Mouse (Mus musculus): ENCODE measurements around the gene Lef1.

The Lef1 gene

DNA sequence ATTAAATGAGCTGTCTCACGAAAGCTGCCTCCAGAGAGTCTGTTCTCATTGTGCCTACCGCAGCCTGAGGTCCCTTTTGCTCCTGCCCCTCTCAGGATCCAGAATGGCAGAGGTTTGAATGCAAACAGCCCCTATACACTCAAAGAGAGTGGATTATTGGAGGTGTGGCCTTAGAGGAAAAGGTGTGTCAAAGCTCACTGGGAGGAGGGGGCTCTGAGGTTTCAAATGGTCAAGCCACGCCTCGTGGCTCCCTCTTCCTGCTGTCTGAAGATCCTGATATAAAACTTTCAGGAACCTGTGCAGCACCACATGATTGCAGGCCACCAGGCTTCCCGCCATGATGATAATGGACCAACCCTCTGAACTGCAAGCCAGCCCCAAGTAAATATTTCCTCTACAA, 137.6 kb downstream of the Lef1 start:
- DNase-seq (ENCODE audit: low read depth, low spot score) = no peak

- DNase-seq (ENCODE audit: low read depth, low spot score) = no peak
Observed at GRCm38 (mm10) chr3:131248444-131248843, 138.2 kb downstream of the Lef1 start.

- no peak for DNase-seq (ENCODE audit: low read depth, low spot score)
Observed at GRCm38 (mm10) chr3:131250283-131250682, 140.0 kb downstream of the Lef1 start.

GRCm38 (mm10) chr3:131250978-131251377, 140.7 kb downstream of the Lef1 start:
- no peak for DNase-seq (ENCODE audit: low read depth, low spot score)

- no peak for DNase-seq (ENCODE audit: low read depth, low spot score)
Observed at GRCm38 (mm10) chr3:131251601-131252000, 141.3 kb downstream of the Lef1 start.

DNA sequence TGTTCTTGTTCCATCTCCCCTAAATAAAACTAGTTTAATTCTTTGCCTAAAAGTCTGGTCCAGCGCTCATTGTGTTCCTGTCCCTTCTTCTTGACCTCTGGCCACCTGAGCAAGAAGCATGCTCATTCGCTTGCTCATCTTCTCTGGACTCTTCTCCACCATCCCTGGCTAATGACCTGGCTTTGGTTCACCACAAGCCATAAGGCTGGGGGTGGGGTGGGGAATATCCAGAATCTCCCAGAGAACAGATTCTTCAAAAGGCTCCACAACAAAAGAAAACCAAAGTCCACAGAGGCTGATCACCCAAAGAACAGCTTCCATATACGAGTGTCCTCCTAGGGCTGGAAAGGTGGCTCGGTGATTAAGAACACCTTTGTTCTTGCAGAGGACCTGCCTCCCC, 144.7 kb downstream of the Lef1 start:
- DNase-seq (ENCODE audit: low read depth, low spot score) = no peak

DNA sequence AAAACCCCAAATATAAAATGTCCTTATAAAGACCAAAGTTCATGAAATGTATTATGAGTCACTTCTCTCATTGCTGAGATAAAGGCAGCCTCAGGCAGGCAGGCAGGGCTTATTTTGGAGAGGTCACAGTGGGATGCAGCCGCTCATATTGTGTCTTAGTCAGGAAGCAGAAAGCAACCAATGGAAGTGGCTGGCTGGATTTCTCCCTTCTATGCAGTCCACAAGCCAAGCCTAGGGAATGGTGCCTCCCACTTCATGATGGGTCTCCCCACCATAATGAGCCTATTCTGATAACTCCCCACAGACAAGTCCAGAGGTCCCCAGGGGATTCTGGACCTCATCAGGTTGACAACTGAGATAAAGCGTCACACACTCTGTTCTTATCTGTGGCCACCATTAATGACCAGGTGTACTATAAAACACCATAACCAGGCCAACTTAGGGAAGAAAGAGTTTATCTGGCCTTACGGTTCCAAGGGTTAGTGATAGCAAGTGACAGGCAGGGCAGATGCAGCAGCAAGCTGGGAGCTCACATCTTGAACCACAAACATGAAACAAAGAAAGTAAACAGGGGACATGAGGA, 145.2 kb downstream of the Lef1 start:
- DNase-seq (ENCODE audit: low read depth, low spot score) = no peak

- DNase-seq (ENCODE audit: low read depth, low spot score) = no peak
Observed at GRCm38 (mm10) chr3:131258921-131259320, 148.7 kb downstream of the Lef1 start.

GRCm38 (mm10) chr3:131259392-131259965, 149.2 kb downstream of the Lef1 start:
- no peak for DNase-seq (ENCODE audit: low read depth, low spot score)

- no peak for DNase-seq (ENCODE audit: low read depth, low spot score)
Observed at GRCm38 (mm10) chr3:131260418-131260817, 150.1 kb downstream of the Lef1 start.

DNA sequence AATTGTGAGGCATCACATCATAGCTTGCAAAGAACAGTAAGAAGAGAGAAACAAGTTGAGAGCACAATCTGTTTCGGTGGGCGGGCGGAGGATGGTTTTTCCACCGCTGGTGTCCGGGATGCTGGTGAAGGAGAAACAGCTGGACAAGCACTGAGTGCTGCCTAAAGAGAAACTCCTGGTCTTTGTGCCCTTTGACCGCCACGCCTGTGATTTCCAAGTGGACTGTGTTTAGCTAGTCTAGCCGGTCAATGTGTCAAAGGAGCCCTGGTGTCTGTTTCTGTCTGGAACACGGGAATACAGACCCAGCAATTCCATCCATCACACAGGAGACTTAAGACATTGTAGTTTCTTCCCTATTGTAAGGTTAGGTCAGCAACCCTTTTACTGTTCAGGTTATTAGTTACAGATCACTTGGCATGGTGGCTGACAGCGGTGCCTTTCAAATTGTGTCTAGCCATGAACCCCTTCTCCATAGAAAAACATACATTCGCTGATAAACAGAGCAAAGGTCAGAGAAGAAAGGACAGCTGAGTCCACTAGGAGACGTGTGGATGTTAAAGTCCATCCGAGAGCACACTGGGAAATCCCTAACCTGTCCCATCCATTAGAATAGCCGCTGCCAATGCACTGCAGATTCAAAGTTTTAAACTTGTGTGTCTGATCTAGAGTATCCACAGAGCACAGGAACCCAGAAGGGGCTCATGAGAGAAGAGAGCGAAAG, 153.7 kb downstream of the Lef1 start:
- no peak for DNase-seq (ENCODE audit: low read depth, low spot score)

DNA sequence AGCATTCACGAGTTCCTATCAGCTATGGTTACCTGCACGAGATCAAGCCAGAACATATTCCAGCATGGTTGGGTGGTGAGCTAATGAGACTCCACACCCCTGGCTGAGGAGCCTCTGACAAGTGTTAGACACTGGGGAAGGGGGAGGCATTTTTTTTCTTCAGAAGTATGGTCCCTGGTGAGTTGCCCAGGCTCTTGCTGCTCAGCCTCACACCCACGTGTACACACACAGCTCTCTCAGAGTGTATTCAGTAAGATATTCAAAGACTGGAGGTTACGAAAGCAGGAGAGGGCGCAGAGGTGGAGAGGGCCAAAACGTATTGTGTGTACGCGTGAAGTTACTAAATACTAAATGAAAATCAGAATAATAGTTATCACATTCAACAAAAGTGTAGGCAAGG, 155.2 kb downstream of the Lef1 start:
- DNase-seq (ENCODE audit: low read depth, low spot score) = no peak

GRCm38 (mm10) chr3:131266366-131267050, 156.2 kb downstream of the Lef1 start:
- no peak for DNase-seq (ENCODE audit: low read depth, low spot score)

DNA sequence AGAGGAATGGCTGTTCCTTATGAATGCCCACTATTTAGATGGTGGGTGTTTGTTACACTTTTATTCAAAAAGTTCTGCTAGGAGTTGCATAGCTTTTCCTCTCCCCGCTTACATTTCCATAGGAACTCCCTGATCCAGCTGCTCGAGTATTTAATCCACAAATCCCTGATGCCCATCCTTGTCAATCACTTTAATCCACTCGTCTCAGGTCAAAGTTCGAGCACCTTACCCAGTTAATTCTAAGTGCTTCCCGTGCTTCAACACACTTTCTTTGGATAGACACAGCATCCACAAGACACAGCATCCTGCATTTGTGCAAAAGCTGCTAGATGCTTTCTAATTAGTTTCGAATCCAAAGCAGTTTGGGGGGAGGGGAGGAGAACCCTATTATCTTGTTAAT, 160.1 kb downstream of the Lef1 start:
- no peak for DNase-seq (ENCODE audit: low read depth, low spot score)

- DNase-seq (ENCODE audit: low read depth, low spot score) = no peak
Observed at GRCm38 (mm10) chr3:131271157-131271556, 160.9 kb downstream of the Lef1 start.

DNA sequence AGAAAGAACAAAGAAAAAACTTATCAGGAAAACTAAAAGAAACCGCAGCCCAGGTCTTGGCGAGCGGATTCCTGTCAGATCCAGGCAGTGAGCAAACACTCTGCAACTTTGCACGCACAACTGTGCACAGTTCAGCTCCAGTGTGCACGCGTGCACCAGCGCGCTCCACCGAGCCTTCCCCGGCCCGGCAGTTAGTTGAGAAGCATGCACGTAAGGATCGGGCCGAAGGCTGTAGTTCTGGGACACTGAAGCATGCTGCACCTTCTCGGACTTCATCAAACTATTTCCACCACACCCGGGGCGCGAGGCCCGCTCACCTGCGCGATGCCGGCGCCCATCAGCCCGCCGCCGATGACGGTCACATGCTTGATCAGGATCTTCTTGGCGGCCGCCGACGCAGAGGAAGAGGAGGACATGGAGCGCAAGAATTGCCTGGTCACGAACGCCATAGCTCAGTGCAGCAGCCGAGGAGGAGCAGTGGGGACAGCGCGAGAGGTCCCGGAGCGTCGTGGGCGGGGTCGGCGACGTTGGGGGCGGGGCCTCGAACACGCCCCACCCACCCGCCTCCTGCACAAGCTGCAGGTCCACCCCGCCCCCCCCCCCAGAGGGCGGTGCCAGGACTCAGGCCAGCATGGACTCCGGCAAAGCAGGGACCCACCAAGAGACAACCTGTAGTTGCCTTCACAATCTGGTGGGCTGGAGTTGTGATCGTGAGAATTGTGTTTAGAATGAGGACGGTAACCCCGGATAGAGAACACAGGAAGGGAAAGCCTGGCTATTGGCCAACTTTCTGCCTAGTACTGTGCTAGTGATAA, 161.5 kb downstream of the Lef1 start, which contains the start of gene Hadh:
Gene Hadh, minus strand, starts transcription at position 543 of the 815 bp plus-strand sequence.
- peak; percentile 30 for DNase-seq (ENCODE audit: low read depth, low spot score)

- DNase-seq (ENCODE audit: low read depth, low spot score) = no peak
Observed at GRCm38 (mm10) chr3:131272374-131273100, 162.3 kb downstream of the Lef1 start.
